Mouse (Mus musculus) kidney, adult 18-20 months (tissue): ENCODE measurements around the gene Mcu.
A peak's percentile ranks its signal among the peaks of the same experiment; 100 is the strongest.

Source experiments
- DNase-seq: peaks from one replicate; pipeline ENCODE4 v3.0.0; 2021

Gene Mcu

DNA sequence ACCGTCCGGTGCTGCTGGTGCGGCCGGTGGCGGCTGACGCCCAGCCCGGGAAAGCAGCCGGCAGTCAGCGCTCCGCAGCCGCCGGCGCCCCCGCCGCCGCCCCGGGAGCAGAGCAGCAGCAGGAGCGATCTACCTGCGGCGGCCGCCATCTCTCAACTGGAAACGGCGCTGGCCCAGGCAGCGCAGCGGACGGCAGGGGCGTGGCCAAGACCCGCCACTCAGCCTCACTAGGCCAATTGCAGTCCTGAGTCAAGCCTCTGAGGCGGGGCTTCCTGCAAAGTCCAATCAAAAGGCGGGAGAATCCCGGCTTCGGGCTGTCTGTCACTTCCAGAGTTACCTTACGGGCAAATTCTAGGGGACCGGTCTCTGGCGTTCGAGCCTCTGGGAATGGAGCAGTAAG lies at the start of gene Mcu:
Mcu (minus strand) TSS at position 171 of the 400 bp plus-strand sequence.
- DNase-seq: peak; percentile 98

- no peak for DNase-seq
These were observed 49.2 kb upstream of the Mcu start for GRCm38 (mm10) chr10:59665503-59666291.

- no peak for DNase-seq
These were observed 48.3 kb upstream of the Mcu start for GRCm38 (mm10) chr10:59664765-59665164.

GRCm38 (mm10) chr10:59656799-59657198 lies 40.3 kb upstream of the Mcu start:
- DNase-seq: no peak

GRCm38 (mm10) chr10:59646821-59647378 lies 30.4 kb upstream of the Mcu start:
- DNase-seq: no peak

- no peak for DNase-seq
These were observed 28.7 kb upstream of the Mcu start for GRCm38 (mm10) chr10:59645153-59645552.

DNA sequence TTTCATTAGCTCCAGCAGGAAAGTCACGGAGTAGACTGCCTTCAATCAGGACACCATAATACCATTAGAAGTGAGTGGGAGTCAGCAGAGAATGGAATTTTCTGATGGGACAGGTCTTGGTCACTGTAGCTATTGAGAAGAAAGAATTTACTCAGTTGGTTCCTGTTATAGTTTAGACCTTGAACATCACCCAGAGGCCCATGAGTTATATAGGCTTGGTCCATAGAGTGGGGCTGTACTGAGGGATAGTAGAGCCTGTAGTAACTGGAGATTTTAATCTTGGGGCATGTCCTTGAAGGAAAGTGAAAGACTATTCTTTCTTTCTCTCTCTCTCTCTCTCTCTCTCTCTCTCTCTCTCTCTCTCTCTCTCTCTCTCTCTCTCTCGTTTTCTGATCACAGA lies 28.2 kb upstream of the Mcu start:
- DNase-seq: no peak

GRCm38 (mm10) chr10:59643645-59644044 lies 27.2 kb upstream of the Mcu start:
- DNase-seq: no peak

GRCm38 (mm10) chr10:59642659-59643377 lies 26.3 kb upstream of the Mcu start:
- no peak for DNase-seq

DNA sequence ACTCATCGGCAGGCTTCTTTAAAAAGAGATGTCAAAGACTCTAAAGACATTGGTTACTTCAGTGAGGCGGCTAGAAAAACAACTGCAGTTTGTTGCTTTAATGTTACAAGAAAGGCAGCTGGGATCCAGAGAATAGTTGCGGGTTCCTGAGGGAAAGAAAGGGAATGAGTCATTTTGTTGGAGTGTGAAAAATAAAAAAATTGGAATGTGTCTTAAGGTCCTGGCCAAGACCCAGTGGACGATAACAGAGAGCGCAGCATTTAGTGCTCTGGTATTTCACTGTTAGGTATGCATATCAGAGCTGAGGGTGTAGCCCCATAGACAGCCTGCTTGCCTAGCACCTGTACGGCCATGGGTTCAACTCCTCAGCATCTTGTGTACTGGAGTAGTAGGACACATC lies 22.1 kb upstream of the Mcu start:
- DNase-seq: no peak

DNA sequence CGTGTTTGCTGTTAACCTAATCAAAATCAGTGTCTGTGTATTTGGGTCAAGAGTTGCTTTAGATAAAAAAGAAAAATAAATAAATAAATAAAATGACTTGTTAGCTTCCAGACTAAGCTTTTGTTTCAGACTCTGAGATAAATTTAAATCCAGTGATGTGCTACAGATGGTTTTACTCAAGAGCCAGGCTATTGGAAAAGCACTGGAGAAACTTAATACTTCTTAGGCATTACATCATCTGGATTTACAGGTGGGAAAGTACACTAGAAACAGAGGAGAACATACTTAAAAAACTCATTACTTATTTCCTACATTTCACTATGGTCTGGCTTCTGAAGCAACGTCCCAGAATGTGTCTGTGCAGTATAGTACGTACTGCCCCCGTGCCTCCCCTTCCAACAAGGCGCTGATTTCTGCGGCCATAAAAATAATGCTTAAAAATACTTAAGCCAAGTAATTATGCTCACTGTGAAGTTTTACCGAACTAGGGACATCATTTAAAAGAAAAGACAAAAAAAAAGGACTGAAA lies 21.2 kb upstream of the Mcu start:
- no peak for DNase-seq

- DNase-seq: no peak
These were observed 20.4 kb upstream of the Mcu start for GRCm38 (mm10) chr10:59636751-59637533.

- no peak for DNase-seq
These were observed 19.6 kb upstream of the Mcu start for GRCm38 (mm10) chr10:59636048-59636447.

DNA sequence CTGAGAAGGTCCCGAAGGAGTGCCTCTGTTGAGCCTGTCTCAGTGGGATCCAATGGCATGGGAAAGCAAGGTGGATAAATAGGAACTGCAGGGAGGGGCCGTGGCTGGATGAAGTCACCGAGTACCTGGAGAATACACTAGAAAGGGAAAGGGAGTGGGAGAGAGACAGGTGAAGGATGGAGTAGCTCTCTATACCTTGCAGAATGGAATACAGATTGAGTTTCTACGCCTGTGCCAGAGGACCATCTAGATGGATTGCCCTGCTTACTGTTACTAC lies 13.0 kb upstream of the Mcu start:
- DNase-seq: no peak

DNA sequence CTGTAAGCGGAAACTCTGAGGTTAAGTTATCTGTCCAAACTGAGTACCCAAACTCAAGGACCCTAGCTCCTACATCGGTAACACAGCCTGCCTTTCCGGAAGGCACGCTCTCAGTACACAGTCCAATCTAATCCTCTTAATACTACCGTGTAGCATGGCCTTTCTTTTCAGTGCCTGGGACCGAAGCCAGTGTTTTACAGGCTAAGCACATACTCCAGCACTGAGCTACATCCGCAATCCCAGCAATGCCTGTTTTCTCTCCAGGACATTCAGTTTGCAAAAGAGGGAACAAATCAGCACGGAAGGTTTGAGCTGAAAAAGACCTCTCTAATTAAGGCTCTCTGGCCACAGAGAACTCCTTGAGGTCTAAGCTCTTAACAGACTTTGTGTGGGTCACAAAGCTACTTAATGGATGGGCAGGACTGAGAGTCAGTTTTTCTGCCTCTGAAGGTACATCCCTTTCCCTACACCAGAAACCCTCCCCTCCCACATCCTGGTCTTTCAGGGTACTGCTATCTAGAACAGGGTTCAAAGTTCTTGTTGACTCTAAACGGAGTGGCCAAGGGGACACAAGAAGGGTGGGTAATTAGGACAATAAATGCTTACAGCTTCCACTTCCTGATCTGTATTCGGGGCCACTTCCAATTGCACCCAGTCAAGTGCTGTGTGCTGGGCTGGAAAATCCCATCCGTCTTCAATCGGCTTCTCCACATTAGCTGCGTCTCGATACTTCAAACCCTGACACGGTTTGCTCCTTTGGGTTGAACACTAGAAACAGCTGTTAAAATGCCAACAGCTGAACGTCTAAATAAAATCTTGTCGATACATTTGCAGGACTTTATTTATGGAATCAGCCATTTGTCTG lies 12.4 kb upstream of the Mcu start:
- no peak for DNase-seq

GRCm38 (mm10) chr10:59623496-59623895 lies 7.0 kb upstream of the Mcu start:
- DNase-seq: no peak

- no peak for DNase-seq
These were observed 4.9 kb upstream of the Mcu start for GRCm38 (mm10) chr10:59621355-59621754.

DNA sequence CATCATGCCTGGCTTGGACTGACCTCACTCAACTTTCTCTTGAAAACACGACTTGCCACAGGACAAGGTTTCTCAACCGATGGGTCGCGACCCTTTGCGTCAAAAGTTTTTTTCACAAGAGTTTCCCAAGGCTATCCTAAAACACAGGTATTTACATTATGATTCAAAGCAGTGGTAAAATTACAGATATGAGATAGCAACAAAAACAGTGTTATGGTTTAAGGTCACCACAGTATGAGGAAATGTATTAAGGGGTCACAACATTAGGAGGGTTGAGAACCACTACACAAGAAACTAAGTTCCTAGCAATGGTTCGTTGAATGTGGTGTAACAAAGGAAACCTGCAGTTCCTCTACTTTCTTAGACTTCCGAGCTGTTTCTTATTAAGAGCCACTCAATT lies 1.3 kb upstream of the Mcu start:
- no peak for DNase-seq

DNA sequence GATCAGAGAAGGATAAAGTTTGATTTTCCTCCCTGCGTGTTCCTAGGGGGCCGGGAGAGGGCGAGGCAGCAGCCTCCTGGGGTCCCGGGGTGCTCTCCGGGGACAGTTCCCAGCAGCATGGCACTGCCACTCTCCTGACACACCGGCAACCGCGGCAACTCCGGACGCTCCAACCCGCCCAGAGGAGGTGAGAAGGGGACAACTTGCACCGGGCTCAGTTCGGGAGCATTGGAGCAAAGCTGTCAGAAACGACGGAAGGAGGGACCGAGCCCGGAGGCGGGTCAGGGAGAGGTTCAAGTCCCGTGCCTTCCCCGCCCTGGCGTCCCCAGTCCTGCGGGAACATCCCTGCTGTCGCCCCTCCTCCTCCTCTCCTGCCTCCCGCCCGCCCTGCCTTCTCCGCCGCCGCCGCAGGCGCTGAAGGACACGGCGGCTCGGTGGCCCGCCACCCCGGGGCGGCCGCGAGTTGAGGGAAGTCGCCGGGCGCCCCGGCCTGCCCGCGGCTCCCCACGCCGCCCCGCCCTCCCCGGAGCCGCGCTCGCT lies 441 bp downstream of the Mcu start, which contains the start of gene Gm10322:
Gm10322 (plus strand) TSS at position 83 of the 540 bp plus-strand sequence.
- peak; percentile 81 for DNase-seq

GRCm38 (mm10) chr10:59615411-59615810 lies 1.1 kb downstream of the Mcu start:
- no peak for DNase-seq

DNA sequence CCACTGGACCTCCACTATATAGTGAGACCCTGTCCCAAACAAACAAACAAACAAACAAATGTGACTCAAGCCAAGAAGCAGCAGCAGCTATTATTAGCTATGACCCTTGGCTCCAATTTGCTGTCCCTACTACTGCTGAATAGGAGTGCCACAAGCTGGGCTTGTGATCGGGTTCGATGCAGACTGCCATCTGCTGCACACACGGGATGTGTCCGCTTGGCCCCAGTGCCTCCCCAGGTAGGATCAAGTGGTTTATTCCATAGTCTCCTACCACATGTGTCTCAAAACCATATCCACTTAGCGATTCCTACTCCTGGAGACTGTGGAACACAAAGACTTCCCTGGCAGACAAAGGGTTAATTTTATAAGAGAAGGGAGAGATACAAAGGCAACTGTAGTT lies 2.4 kb downstream of the Mcu start:
- DNase-seq: no peak

- DNase-seq: no peak
These were observed 3.2 kb downstream of the Mcu start for GRCm38 (mm10) chr10:59613276-59613675.
